Mouse (Mus musculus) hindbrain, embryonic 10.5 days (tissue): ENCODE measurements around the gene Adamts17. TPM values are rescaled to one million over a fixed set of nuclear protein-coding genes. Genes with fewer than 3 reads are reported as not detected.
A peak's percentile ranks its signal among the peaks of the same experiment; 100 is the strongest.

ENCODE experiments used
- DNase-seq: peaks from one replicate; pipeline ENCODE4 v3.0.0-alpha.2; 2017; ENCODE audit warnings: low spot score
- H3K27ac ChIP-seq: fragments of 300-500 bp; sonication (generic); 2 replicates; pipeline ENCODE4 v1.5.1; 2016; ENCODE audit warnings: mild to moderate bottlenecking, moderate library complexity
- H3K27me3 ChIP-seq: fragments of 300-500 bp; sonication (generic); 2 replicates; pipeline ENCODE4 v1.6.1; 2016; ENCODE audit warnings: mild to moderate bottlenecking; ENCODE audit not compliant: poor library complexity, insufficient read depth, severe bottlenecking
- H3K36me3 ChIP-seq: fragments of 300-500 bp; sonication (generic); 2 replicates; pipeline ENCODE4 v1.6.1; 2016; ENCODE audit warnings: mild to moderate bottlenecking, moderate library complexity
- H3K4me1 ChIP-seq: fragments of 300-500 bp; sonication (generic); replicated peaks from 2 replicates; pipeline ENCODE4 v1.6.1; 2016; ENCODE audit warnings: mild to moderate bottlenecking
- H3K4me3 ChIP-seq: fragments of 300-500 bp; sonication (generic); 2 replicates; pipeline ENCODE4 v1.5.1; 2016; ENCODE audit warnings: mild to moderate bottlenecking, moderate library complexity
- H3K9me3 ChIP-seq: fragments of 300-500 bp; sonication (generic); 2 replicates; pipeline ENCODE4 v1.6.1; 2016; ENCODE audit warnings: mild to moderate bottlenecking, moderate library complexity
- WGBS: fragments of 180-500 bp; shearing (Covaris S2); methylation state at CpG from one replicate; pipeline ENCODE4 v1.1.7; 2016; 5-methylcytosine and 5-hydroxymethylcytosine counted together
- polyA plus RNA-seq: library from polyadenylated mRNA; unstranded; fragments of >200 nt; fragmentation: Nextera tagmentation; extraction: Ambion mirVana; gene quantifications from 2 replicates; pipeline ENCODE4 v1.2.1, GENCODE M21; 2016

Adamts17 gene
- polyA plus RNA-seq, 1 experiment from 2014 or later = 2.0 TPM

GRCm38 (mm10) chr7:67168763-67169569, 329.4 kb downstream of the Adamts17 start:
- WGBS = 84% methylated on average over 9 of the region's 9 CpGs
- H3K4me3 ChIP-seq = no peak overlapping the region
- DNase-seq = no peak
- H3K4me1 ChIP-seq = no peaks in the 10 kb centered on the region
- H3K9me3 ChIP-seq = no peaks in the 10 kb centered on the region
- no peak overlapping the region for H3K27ac ChIP-seq
- no peaks in the 10 kb centered on the region for H3K27me3 ChIP-seq
- no peaks in the 10 kb centered on the region for H3K36me3 ChIP-seq

GRCm38 (mm10) chr7:67173522-67174195, 334.1 kb downstream of the Adamts17 start:
- no peak overlapping the region for H3K4me3 ChIP-seq
- DNase-seq = no peak
- H3K27me3 ChIP-seq = no peaks in the 10 kb centered on the region
- H3K4me1 ChIP-seq = no peaks in the 10 kb centered on the region
- 82% methylated on average over 2 of the region's 2 CpGs for WGBS
- no peaks in the 10 kb centered on the region for H3K36me3 ChIP-seq
- no peak overlapping the region for H3K27ac ChIP-seq
- H3K9me3 ChIP-seq = no peaks in the 10 kb centered on the region

- no peak overlapping the region for H3K4me3 ChIP-seq
- H3K36me3 ChIP-seq = no peaks in the 10 kb centered on the region
- no peak for DNase-seq
- WGBS = 14% methylated on average over 4 of the region's 4 CpGs
- H3K9me3 ChIP-seq = no peaks in the 10 kb centered on the region
- no peak overlapping the region for H3K27ac ChIP-seq
- no peaks in the 10 kb centered on the region; the same call in 1 of the 2 replicates for H3K4me1 ChIP-seq
- no peaks in the 10 kb centered on the region for H3K27me3 ChIP-seq
These were observed 344.3 kb downstream of the Adamts17 start for GRCm38 (mm10) chr7:67183786-67184185.

GRCm38 (mm10) chr7:67199412-67199811, 359.9 kb downstream of the Adamts17 start:
- Histone ChIP-seq H3K27me3 (no peaks in the 10 kb centered on the region), H3K4me3 (no peak overlapping the region), H3K36me3 (no peaks in the 10 kb centered on the region), H3K27ac (no peak overlapping the region), H3K4me1 (no peaks in the 10 kb centered on the region), H3K9me3 (no peaks in the 10 kb centered on the region)
- 22% methylated on average over 10 of the region's 10 CpGs for WGBS
- DNase-seq = peak; percentile 58

Other genes starting within 250 kb of the Adamts17 start
- 15.7 and 17.1 TPM in 2 replicates for gene Asb7, start 150.1 kb upstream of the Adamts17 start, polyA plus RNA-seq
- 20.0 and 23.7 TPM in 2 replicates for gene Lins1, start 149.8 kb upstream of the Adamts17 start, polyA plus RNA-seq
- gene Cers3, start 96.2 kb upstream of the Adamts17 start, polyA plus RNA-seq = 0.84 and 0.98 TPM in 2 replicates